Mouse (Mus musculus) kidney, postnatal 0 days (tissue): Measurements from ENCODE around the gene Urah. TPM values are rescaled to one million over a fixed set of nuclear protein-coding genes. Genes with fewer than 3 reads are reported as not detected.

ENCODE experiments used
- ATAC-seq: fragments of 200-750 bp; cut with Nextera tagmentation; replicated peaks from 2 replicates; pipeline ENCODE4 v1.8.0; 2017; ENCODE audit warnings: low read depth, moderate number of reproducible peaks, moderate TSS enrichment, moderate library complexity; ENCODE audit not compliant: low FRiP score
- DNase-seq: peaks from one replicate; pipeline ENCODE4 v3.0.0-alpha.2; 2016; ENCODE audit warnings: low spot score
- H3K27ac ChIP-seq: fragments of 300-500 bp; sonication (generic); 2 replicates; pipeline ENCODE4 v1.5.1; 2014; ENCODE audit warnings: mild to moderate bottlenecking
- H3K27me3 ChIP-seq: fragments of 300-500 bp; sonication (generic); 2 replicates; pipeline ENCODE4 v1.6.1; 2014; ENCODE audit warnings: low read length, mixed read lengths; ENCODE audit not compliant: insufficient read depth
- H3K36me3 ChIP-seq: fragments of 300-500 bp; sonication (generic); 2 replicates; pipeline ENCODE4 v1.6.1; 2014; ENCODE audit warnings: low read length, mixed read lengths; ENCODE audit not compliant: insufficient read depth
- H3K4me1 ChIP-seq: fragments of 300-500 bp; sonication (generic); replicated peaks from 2 replicates; pipeline ENCODE4 v1.6.1; 2014; ENCODE audit warnings: antibody characterized with exemption, low read length, mixed read lengths; ENCODE audit not compliant: insufficient read depth
- H3K4me2 ChIP-seq: fragments of 300-500 bp; sonication (generic); 2 replicates; pipeline ENCODE4 v1.6.1; 2014; ENCODE audit warnings: mild to moderate bottlenecking, low read length, moderate library complexity, mixed read lengths
- H3K4me3 ChIP-seq: fragments of 300-500 bp; sonication (generic); replicated peaks from 2 replicates; pipeline ENCODE4 v1.5.1; 2014; ENCODE audit warnings: low read depth, low read length
- H3K9ac ChIP-seq: fragments of 300-500 bp; sonication (generic); 2 replicates; pipeline ENCODE4 v1.6.1; 2014; ENCODE audit warnings: low read depth, low read length
- H3K9me3 ChIP-seq: fragments of 300-500 bp; sonication (generic); replicated peaks from 2 replicates; pipeline ENCODE4 v1.6.1; 2016; ENCODE audit warnings: low read length, inconsistent platforms, mixed read lengths
- CTCF ChIP-seq: IDR thresholded peaks from 2 replicates; pipeline ENCODE4 v1.5.1; 2016; ENCODE audit warnings: antibody characterized with exemption, low read depth, mild to moderate bottlenecking, moderate library complexity
- WGBS: fragments of 180-500 bp; shearing (Covaris S2); extraction: QIAGEN DNeasy Blood & Tissue Kit; methylation state at CpG from one replicate; pipeline ENCODE4 v1.1.7; 2014; 5-methylcytosine and 5-hydroxymethylcytosine counted together
- polyA plus RNA-seq: library from polyadenylated mRNA; unstranded; fragments of >200 nt; fragmentation: Nextera tagmentation; extraction: Ambion mirVana; gene quantifications from 2 replicates; pipeline ENCODE4 v1.2.1, GENCODE M21; 2015

The Urah gene
- 0.61 and 1.1 TPM in 2 replicates for polyA plus RNA-seq

DNA sequence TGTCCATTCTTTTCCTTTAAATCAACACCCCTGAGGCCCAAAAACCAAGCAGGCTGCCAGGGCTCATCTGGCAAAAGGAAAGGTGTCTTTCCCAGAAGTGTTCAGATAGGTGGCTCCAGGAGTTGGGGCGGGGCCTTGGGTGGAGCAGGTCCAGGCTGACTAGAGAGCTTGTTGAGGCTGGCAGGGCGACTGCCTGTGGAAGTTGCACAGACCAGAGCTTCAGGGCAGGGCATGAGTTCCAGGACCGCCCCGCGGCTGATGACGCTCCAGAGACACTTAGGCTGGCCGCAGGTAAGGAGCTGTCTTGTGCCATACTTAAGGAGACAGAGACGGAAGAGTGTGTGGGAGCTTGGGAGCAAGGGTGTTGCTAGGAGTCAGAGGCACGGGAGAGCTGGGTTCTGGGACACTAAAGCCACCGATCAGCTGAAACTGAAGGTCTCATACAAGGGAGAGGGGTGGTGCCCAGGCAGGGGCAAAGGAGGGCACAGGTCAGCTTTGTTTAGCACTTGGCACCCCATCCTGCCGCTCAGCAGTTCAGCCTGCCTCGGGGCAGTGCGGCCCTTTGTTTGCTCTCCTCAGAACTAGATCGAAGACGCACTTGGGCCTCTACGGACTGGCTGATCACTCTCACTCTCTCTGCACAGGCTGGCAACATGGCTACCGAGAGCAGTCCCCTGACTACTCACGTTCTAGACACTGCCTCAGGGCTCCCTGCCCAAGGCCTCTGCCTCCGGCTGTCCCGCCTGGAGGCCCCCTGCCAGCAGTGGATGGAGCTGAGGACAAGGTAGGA, at the start of gene Urah:
Urah (plus strand) TSS at position 51 of the 790 bp plus-strand sequence.
- Histone ChIP-seq H3K9ac (no peak within 1 kb of the TSS), H3K27me3 (no peaks in the 10 kb centered on the region), H3K4me1 (no peaks in the 10 kb centered on the region), H3K4me3 (no peak within 1 kb of the TSS), H3K9me3 (no peaks in the 10 kb centered on the region), H3K27ac (no peak within 1 kb of the TSS), H3K36me3 (no peaks in the 10 kb centered on the region), H3K4me2 (no peak within 1 kb of the TSS)
- 53% methylated on average over 20 of the region's 20 CpGs for WGBS
- DNase-seq (no peak), ATAC-seq (no peak)
- no peak for TF ChIP-seq CTCF

DNA sequence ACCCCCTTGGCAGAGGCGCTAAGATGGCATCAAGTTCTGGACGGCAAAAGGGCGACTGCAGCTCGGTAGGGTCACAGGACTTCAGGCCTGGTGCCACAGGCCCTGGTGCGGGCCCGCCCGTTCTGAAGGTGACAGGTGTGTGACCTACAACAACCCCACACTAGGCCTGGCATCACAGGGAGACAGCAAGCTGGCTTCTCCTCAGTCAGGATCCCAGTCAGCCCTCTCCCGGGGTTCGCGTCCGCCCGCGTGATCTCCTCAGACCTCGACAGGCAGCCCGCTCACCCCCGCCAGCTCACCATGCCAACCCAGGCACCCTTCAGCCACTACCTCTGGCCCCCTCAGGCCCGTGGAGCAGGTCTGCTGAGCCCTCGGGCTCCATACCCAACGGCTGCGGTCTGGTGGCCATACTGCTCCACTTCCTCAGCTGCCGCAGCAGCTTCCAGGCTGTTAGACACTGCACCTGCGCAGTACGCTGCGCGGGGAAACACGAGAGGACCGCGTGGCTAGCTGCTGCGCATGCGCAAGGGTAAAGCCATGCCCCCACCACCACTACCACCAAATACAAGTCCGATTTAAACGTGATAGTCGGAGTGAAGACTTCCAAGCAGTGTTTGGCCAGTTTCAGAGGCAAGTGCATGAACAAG, 47.3 kb upstream of the Urah start, which contains the start of gene Syce1:
Syce1 (minus strand) TSS at position 447 of the 647 bp plus-strand sequence.
- TF ChIP-seq CTCF, result no peak
- WGBS, result 84% methylated on average over 33 of the region's 33 CpGs
- H3K27me3 ChIP-seq, result no peaks in the 10 kb centered on the region

DNA sequence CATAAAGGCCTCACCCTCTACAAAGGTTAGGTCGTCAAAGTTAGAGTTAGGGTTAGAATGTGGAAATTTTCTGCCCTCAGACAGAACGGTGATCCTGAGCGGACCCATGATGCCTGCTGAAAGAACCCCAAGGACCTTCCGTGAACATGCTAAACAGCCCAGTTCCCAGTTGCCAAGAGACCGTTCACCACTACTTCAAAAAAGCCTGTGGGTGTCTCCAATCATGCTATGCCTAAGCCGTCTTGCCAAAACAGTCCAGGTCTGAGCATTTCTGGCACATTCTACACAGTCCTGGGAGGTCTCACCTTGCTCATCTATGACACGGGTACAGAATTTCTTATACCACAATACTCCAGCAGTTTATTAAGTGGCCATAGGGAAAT, 46.8 kb upstream of the Urah start:
- Histone ChIP-seq H3K36me3 (no peaks in the 10 kb centered on the region), H3K4me1 (no peaks in the 10 kb centered on the region), H3K27me3 (no peaks in the 10 kb centered on the region), H3K4me2 (no peak overlapping the region), H3K9me3 (no peaks in the 10 kb centered on the region), H3K27ac (no peak overlapping the region), H3K9ac (no peak overlapping the region), H3K4me3 (no peak overlapping the region)
- no peak for ATAC-seq
- DNase-seq, result no peak
- TF ChIP-seq CTCF, result no peak
- 86% methylated on average over 7 of the region's 7 CpGs for WGBS

More for the DNA sequence above, 47.3 kb upstream of the Urah start, which contains the start of gene Syce1:
- Histone ChIP-seq H3K27ac (no peak within 1 kb of the TSS), H3K4me2 (no peak within 1 kb of the TSS), H3K4me3 (no peak within 1 kb of the TSS), H3K36me3 (no peaks in the 10 kb centered on the region), H3K9ac (no peak within 1 kb of the TSS), H3K9me3 (no peaks in the 10 kb centered on the region), H3K4me1 (no peaks in the 10 kb centered on the region)
- ATAC-seq, result no peak
- DNase-seq, result no peak

- H3K27ac ChIP-seq, result no peak overlapping the region
- H3K9me3 ChIP-seq, result no peaks in the 10 kb centered on the region
- DNase-seq, result no peak
- no peak overlapping the region for H3K4me2 ChIP-seq
- H3K4me3 ChIP-seq, result no peak overlapping the region
- 53% methylated on average over 4 of the region's 4 CpGs for WGBS
- no peak overlapping the region for H3K9ac ChIP-seq
- no peaks in the 10 kb centered on the region for H3K36me3 ChIP-seq
- TF ChIP-seq CTCF, result no peak
- no peak for ATAC-seq
- H3K4me1 ChIP-seq, result no peaks in the 10 kb centered on the region
- H3K27me3 ChIP-seq, result no peaks in the 10 kb centered on the region
Observed at GRCm38 (mm10) chr7:140793541-140793940, 41.3 kb upstream of the Urah start.

DNA sequence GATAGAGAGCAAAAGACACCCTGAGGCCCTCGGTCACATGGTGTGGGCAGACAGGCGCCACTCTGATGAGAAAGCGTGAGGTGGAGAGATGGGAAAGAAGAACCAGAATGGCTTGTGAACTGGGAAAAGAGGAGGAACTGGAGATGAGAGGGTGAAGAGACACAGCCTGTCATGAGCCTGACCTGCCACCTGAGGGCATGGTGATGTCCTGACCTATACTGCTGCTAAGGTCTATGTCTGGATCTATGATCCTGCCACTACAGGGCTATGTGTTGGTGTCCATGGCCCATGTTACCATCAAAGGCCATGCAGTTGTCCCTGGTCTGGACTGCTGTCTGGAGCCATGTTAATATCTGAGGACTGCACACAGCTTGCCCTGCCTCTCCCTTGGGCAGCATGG, 37.2 kb upstream of the Urah start:
- Histone ChIP-seq H3K9me3 (no peaks in the 10 kb centered on the region), H3K27ac (no peak overlapping the region), H3K27me3 (no peaks in the 10 kb centered on the region), H3K36me3 (no peaks in the 10 kb centered on the region), H3K4me1 (no peaks in the 10 kb centered on the region), H3K4me2 (no peak overlapping the region), H3K4me3 (no peak overlapping the region), H3K9ac (no peak overlapping the region)
- DNase-seq (no peak), ATAC-seq (no peak; the same call in 1 of the 2 replicates)
- TF ChIP-seq CTCF, result no peak
- 92% methylated on average over 3 of the region's 3 CpGs for WGBS

- 54% methylated on average over 2 of the region's 2 CpGs for WGBS
- no peak for TF ChIP-seq CTCF
- Histone ChIP-seq H3K9ac (no peak overlapping the region), H3K4me2 (no peak overlapping the region), H3K4me1 (no peaks in the 10 kb centered on the region), H3K27me3 (no peaks in the 10 kb centered on the region), H3K36me3 (no peaks in the 10 kb centered on the region), H3K4me3 (no peak overlapping the region), H3K9me3 (no peaks in the 10 kb centered on the region), H3K27ac (no peak overlapping the region)
- DNase-seq (no peak), ATAC-seq (no peak)
Observed at GRCm38 (mm10) chr7:140798212-140798611, 36.6 kb upstream of the Urah start.
